Mouse (Mus musculus) A20 (cell line): ENCODE measurements around the gene Sytl4.

Experiments
- DNase-seq: peaks from one replicate; pipeline ENCODE4 v3.0.0-alpha.2; 2011; ENCODE audit warnings: low read depth, low spot score

Sytl4 gene

DNA sequence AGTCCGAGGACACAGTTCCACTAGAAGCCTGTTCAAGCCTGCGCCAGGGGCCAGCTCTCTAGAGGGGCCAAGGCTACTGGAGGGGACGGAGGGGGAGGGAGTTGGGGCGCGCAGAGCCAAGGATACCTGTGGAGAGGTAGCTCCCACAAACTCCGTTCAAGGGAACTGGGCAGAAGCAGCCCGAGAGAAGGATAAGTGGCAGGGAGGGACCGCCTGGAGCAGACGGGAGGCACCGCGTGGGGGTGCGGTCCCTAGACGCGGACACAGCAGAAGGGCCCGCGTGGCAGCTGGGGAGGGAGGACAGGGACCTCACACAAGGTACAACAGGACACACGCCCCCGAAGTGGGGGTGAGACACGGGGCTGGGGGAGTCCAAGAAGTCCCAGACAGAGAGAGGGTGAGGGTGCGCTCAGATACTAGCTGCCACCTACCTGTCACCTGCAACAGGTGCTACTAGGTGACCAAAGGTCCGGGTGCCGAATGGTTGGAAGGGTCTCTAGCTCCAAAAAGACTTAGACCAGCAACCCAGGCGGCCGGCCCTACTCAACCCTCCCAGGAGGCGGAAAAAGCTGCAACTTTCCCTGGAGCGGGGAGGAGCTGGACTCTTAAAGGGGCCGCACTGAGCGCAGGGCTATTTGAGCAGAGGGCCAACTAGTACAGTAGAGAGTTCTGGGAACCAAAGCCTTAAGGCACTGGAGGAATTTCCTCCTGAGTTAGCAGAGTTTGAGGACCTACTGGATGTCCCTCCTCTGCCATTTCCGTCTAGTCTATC lies at the start of gene Sytl4:
TSS of gene Sytl4 (minus strand) at position 582 of the 772 bp plus-strand sequence.
- DNase-seq = no peak

DNA sequence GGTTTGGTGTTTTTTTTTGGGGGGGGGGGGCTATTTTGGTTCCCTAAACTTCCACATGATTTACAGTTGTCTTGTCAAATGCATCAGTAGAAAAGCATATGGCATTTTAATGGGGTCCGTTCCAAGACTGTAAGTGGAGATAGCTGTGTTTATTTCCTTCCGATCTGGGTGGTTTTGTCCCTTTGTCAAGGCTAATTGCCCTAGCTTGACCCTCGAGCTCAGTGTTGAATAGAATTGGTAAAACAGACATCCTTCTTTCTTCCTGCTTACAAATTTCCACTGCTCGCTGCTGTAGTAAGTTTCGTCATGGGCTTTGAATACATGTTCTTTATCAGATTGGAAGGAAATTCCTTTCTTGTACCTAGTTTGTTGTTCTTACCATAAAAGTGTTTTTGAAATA lies 39.1 kb upstream of the Sytl4 start:
- no peak for DNase-seq

DNA sequence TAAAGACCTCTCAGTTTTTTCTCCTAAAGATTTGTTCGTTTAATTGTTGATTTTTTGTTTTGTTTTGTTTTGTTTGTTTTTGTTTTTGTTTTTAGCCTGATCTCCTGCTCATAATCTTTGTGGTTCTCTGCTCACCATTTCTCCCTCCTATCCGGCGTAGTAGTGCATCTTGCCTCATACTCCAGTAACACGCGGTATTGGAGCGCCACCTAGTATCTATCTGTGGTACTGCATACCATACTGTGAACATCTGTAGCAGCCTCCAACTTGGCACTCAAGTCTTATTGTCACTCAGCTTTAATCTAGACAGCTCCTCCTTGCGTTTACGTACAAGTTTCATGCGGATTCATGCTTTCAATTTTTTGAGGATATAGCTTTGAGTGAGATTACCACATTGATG lies 37.4 kb upstream of the Sytl4 start:
- peak; percentile 53 for DNase-seq

DNA sequence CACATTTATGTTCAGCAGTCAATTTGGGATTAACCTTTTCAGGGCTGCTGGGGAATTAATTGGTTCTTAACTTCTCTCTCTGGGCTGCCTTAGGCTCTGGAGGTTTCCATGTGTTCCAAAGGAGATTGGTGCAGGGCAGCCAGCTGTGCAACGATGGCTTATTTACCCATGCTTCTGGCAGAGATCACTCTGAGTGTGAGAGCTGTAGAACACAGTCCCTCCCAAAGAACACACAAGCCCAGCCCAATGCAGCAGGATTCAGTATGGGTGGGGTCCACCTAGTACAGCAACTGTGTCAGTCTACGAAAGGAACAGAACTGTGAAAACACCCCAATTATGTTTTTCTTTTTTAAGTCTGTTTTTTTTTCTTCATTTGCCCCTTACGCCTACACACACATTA lies 14.3 kb upstream of the Sytl4 start:
- no peak for DNase-seq

DNA sequence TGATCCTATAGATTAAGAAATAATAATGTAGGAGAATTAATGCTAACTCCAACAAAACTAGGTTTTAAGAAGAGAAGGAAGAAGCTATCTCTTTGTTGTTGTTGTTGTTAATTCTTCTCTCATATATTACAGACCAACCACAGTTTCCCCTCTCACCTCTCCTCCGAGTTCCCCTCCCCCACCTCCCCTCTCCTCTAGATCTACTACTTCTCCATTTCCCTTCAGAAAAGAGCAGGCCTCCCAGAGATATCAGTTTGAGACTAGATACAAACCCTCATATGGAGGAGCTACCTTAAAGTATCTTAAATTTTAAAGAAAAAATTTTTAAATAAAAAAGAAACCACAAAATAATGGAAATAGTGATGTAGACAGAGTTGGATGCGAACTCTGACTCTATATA lies 17.0 kb downstream of the Sytl4 start:
- no peak for DNase-seq

DNA sequence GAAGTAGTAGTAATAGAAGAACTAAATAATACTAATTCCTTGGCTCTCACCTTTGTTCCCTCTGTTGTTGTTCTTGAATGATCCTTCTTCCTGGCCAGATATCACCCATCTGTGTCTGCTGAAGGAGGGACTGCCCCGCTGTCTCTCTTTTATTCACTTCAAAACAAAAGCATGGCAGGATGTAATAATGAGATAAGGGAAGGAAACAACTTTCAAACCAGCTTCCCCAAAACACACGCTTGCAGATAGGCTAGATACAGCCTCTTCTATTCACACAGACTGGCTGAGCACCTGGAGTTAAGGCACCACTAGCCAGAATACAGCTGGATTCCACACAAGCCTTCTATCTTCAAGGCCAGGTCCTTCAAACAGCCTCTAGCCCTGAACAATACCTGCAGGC lies 21.0 kb downstream of the Sytl4 start:
- peak; percentile 4 for DNase-seq

DNA sequence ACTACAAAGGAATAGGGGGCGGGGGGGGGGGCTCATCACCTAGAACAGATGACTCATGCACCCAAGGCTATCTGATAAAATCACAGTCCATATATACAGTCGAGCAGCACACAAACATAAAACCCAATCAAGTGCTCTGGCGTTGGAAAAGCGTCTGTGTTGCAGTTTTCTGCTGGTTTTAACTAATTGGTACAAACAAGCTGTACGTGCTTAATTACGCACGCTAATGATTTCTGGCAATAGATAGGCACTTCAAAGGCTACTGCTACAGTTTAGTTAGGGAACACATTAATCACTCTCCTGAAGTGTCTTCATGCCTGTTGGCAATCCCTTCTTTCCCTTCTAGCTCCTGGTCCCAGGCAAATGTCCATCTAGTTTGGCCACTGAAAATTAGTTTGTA lies 27.0 kb downstream of the Sytl4 start:
- no peak for DNase-seq

DNA sequence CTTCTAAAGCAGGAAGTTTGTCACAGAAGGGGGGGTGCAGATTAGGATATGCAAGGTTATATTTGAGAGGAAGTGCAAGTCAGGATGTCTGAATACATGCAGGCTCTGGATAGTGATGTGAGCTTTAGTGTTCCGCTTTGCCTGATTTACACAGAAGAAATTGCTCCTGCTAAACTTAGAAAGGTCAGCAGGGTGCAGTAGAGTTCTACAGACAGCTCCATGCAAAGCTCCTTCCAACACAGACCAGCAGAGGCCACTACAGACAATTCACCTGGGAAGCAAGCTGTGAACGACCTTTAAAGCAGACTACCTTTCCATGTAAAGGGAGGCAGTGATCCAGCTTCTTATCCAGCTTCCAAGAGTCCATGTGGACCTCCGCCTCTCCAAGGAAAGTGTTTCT lies 34.2 kb downstream of the Sytl4 start:
- DNase-seq = peak; percentile 59

DNA sequence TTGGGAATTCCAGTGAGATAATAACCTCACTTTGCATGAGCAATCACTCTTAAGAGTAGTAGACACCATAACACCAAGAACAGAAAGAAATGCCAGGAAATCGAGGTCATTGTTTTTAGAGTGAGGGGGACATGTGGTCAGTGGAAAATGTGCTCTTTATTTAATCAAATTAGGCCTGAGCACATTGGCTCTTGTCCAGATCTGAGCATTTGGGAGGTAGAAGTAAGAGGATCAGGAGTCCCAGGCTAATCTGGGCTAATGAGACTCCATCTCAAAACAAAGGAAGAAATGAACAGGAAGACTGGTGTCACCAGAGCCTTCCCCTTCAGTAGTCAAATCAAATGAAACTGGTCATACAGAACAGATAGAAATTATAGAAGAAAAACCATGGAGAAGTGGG lies 42.1 kb downstream of the Sytl4 start:
- DNase-seq = no peak

DNA sequence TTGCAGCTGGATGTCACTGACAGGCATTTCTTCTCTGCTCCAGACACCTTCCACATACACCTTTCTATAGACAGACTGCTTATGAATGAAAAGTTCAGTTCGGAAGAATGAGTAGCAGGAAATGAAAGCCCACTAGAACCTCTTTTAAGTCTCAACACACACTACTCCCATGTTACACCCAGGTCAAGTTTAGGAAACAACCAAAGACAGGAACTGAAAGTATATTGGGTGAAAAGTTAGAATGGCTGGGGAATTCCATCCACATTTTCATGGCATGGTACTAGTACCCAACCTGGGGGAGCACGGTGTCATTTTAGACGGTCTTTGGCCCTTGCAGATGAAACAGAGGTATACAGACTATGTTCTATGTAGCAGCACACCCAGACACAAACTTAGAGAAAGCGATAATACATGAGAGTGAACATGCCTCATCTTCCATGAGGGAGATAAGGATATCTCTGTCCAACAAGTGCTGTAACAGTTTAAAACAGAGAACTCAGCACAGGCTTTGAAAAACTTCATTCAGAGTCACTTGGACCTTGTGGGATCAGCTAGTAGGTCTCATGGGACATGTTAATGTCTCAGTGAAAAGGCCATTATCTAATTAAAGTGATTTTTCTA lies 44.9 kb downstream of the Sytl4 start:
- DNase-seq = peak; percentile 6

DNA sequence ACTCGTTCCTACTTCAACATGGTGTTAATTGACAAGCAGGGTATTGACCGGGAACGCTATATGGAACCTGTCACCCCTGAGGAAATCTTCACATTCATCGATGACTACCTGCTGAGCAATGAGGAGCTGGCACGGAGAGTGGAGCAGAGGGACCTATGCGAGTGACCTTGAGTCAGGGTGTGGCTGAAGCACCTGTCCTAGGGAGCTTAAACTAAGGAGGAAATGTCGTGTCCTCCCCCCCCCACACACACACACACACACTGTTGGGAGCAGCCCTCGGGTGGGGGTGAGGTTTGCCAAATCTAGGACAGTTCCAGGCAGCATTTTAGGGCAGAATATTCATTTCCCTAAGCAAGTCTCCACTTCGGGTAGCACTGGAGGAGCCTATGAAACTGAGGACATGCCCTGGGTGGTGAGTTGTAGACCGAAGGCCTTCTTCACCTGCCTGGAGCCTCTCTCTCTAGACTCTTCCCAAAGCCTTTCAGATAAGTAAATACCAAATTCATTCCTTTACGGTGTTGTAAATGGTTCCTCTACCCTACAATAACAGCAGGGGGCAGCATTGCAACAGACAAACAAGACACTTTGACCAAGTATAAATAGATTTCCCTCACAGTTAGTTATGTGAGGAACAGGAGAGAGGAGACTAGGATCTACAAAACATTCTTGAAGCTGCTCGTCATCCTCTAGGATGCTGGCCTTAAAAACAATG lies 50.2 kb downstream of the Sytl4 start:
- peak; percentile 43 for DNase-seq

DNA sequence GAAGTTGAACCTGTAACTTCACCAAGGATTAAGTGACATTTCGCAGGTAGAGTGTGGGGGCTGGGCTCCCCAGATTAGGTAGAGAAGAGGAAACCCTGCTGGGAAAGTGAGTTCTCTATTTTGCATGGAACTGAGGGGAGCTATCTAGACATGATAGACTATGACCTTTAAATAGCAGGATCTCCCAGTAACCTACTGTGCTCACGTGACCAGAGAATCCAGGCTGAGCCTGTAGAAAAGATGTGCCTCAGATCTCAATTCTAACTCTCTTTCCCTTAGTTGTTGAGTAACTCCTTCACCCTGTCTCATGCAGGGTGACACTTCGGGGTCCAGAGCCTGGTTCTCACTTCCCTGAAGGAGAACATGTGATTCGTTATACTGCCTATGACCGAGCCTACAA lies 54.9 kb downstream of the Sytl4 start:
- peak; percentile 3 for DNase-seq

DNA sequence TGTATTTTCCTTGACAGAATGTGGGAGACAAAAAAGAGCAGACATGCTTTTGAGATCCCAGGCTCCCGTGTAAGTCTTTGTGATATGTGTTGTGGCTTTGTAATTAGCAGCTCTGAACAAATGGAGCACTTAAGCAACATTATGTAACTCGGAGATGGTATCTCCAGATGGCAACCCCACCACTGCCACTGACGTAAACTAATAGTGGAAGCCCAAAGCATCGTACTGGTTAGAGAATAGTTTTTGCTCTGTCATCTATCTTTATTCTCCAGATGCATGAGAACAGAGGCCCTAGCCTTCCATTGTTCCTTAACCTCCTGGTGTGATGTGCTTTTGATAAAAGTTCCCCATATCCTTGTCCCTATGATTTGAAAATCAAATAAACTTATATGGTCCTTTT lies 60.4 kb downstream of the Sytl4 start:
- DNase-seq = no peak

DNA sequence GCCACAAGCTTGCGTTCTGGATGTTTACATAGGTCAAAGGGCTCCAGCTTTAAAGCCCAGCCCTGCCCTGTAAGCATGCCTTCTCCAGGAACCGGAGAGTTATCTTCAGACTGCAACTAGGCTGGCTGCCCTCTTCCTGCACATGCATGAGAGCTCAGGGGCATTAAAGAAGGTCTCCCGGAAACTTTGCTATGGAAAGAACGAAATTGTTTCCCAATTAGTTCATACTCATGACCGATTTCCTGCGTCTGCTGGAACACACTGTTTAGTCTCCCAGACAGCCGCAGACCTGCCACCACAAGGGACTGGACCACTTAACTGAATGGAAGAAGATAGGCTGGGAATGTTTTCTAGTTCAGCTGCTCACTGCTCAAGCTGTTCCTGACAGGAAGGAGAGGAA lies 67.4 kb downstream of the Sytl4 start:
- DNase-seq = no peak

DNA sequence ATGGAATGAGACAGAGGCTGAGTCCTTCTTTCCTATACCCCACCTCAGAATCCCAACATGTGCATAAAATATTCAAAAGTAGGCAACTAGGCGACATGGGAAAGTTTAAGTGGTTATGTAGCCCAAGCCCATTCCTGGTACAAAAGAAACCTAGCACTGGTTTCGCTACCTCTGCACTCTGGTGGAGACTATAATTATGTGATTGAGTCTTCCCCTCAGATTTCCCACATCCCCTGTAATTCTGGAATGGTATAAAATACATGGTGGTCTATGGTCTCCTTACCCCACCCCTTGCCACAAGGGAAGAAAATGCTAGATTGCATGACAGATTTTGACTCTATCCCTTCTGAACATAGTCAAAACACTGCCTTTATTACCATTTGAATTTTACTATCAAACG lies 68.6 kb downstream of the Sytl4 start:
- no peak for DNase-seq

DNA sequence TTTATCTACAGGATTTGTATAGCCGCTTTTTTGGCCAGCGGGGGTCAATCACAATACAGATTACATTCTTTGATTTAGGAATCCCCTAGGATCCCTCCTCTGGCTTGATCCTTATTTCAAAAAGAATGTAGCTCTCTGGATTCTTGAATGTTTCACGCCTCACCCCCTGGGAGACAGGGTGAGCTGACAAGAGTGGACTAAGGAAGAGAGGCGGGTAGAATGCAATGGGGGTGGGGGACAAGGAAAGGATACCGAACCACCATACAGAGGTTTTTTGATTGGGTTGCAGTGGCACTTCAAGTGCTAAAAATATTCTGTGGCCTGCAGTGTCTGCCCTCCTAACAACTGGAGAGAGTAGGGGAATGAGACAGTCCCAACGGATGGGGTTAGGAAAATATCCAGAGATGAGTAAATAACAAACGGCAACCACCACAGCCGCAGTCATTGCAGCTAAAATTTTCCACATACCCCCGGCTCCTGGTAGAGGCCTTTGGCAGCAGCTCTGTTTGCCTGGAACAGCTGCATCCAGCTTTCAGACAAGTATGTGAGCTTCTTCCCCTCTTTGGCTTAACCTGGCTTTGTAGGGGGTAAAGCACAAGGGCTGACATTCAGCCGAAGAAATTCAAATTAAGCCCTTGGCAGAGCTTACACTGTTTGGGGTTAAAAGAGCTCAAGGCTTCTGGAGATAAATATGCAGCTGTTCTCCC lies 70.1 kb downstream of the Sytl4 start:
- DNase-seq = no peak

DNA sequence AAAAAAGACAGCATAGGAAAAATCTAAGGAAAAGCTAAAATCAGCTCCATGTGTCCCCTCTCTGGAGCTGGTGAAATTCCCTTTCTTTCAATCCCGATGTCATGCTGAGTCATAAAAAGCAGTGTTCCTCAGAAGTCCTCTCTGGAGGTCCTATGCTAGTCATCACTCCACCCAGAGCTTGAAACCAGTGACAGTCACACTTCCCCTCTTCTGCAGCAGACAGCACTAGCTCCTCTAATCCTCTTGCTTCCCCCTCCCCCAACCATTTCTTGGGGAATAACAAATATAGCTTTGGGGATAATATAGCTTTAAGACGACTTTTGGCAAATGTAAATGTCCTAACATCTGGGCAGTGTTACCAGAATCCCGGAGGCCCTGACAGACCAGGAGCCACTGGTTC lies 73.4 kb downstream of the Sytl4 start, which contains the start of gene Srpx2:
TSS of gene Srpx2 (plus strand) at position 166 of the 400 bp plus-strand sequence.
- DNase-seq = no peak

DNA sequence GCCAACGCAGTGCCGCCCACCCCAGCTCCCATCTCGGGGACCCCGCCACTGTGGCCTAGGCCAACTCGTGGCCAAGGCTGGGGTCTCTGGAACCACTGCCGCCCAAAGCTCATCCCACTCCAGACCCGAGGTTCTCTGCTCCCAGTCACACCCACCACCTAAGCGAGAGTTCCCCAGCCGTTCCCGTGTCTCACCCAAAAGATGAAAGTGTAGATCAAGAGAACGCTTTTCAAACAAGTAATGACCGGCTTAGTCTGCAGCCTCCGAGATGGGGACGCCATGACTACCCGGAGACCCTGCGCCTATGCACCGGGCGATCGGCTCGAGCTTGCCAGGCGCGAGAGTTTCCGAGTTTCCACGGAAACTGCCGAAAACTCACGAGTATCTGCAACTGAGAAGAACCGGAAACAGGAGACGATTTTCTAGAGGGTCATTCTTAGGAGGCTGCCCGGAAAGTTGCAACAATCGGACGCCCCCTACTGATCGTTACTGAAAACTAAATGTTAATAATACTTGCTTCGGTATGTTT lies 83.5 kb downstream of the Sytl4 start, which contains the start of gene Tspan6:
TSS of gene Tspan6 (minus strand) at position 416 of the 529 bp plus-strand sequence.
- no peak for DNase-seq

DNA sequence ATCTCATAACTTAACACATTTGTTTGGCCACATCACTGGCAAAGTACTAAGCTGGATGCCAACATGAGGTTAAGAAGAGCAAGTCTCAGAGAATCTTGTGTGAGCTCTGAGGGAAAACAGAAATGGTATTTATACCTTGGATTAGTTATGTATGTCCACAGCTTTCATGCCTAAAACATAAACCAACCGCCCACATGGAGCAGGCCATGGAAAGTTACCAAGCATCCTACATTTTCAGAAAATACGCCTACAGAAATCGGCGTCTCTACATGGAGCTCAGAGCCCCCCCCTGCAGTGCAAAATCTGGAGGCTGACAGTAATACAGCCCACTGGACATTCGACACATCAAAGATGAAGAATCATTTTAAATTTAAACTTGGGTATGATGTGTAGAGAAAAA lies 93.5 kb downstream of the Sytl4 start:
- DNase-seq = no peak

DNA sequence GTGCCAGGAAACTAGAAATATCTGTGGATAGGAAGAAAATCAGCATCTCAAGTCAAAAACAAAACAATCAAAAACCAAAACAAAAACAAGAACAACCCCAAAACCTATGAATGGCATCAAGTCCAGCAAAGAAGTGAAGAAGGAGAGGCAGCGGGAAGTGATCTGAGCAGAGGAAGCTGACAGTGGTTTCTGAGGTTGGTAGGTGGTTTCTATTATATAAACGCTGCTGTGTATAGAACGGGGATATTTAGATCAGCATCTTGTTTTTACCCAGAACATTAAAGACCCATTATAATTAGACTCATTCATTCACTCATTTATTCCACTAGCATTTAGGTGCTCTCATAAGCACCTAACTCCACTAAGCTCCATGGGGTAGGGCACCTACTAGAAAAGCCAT lies 94.3 kb downstream of the Sytl4 start:
- DNase-seq = no peak
